Mouse (Mus musculus): ENCODE data around the gene Mospd1.

GRCm38 (mm10) chrX:53348374-53348773 is 21.9 kb downstream of the Mospd1 start:
- no peak for TF ChIP-seq CTCF (IDR thresholded peaks at IDR 0.05; ENCODE audit: extremely low read depth, insufficient read depth, insufficient read length, insufficient replicate concordance)
- no peak for TF ChIP-seq POLR2A (IDR thresholded peaks at IDR 0.05; ENCODE audit: low read depth, low read length)
